8 mouse cellular contexts compared by ENCODE assay signal in genomic region chr15:62328920-62329319, GRCm38 (mm10).
A peak's percentile ranks its signal among the peaks of the same experiment; 100 is the strongest.
DNase-seq lines count a peak whose midpoint lies in the region; ATAC-seq and TF ChIP-seq lines count a peak whose summit lies in the region.

No protein-coding gene starts in this region.

- ATAC-seq in heart, embryonic 13.5 days (ENCODE audit: extremely low read depth, insufficient number of reproducible peaks, low FRiP score, low TSS enrichment) = no peak
- ATAC-seq in granulocyte monocyte progenitor cell, adult 5-6 weeks (replicated peaks; ENCODE audit: poor library complexity, severe bottlenecking) = no peak
- no peak for ATAC-seq in erythroid progenitor cell, adult 5-6 weeks (replicated peaks; ENCODE audit: low FRiP score, poor library complexity, severe bottlenecking)

- peaks cover 30% of the 10 kb centered on the region for H3K4me1 ChIP-seq in heart, embryonic 13.5 days

- no peaks in the 10 kb centered on the region for H3K79me2 ChIP-seq in myocyte (ENCODE audit: control insufficient read depth, insufficient read depth)

- no peak overlapping the region for H3ac ChIP-seq in myocyte (ENCODE audit: control insufficient read depth, insufficient read length)

- no peaks in the 10 kb centered on the region for H3K27me3 ChIP-seq in heart, embryonic 13.5 days (replicated peaks)
- H3K27me3 ChIP-seq in myocyte (ENCODE audit: control insufficient read depth, insufficient read depth, insufficient read length) = no peaks in the 10 kb centered on the region

- DNase-seq in heart, adult 11 months = peak; percentile 94
- no peak for DNase-seq in heart, postnatal 25 days (ENCODE audit: low spot score)
- peak; percentile 8 for DNase-seq in urinary bladder, postnatal 25 days (ENCODE audit: low spot score)
- no peak for DNase-seq in urinary bladder, adult 18-20 months (ENCODE audit: low spot score in 2 of 2)

- WGBS in heart, embryonic 13.5 days = 9% methylated on average over 3 of the region's 3 CpGs

- intact Hi-C loops in heart, postnatal 25 days (cut with DNase I) = no loop called here

- H3K27ac ChIP-seq in heart, embryonic 13.5 days (replicated peaks) = peak overlapping the region; percentile 82

- no peak overlapping the region for H3K9ac ChIP-seq in heart, embryonic 13.5 days

- peak overlapping the region; percentile 27 for H3K4me3 ChIP-seq in heart, embryonic 13.5 days
- no peak overlapping the region for H3K4me3 ChIP-seq in myocyte

- TF ChIP-seq POLR2A in myocyte (IDR thresholded peaks at IDR 0.05; ENCODE audit: insufficient read length, low read depth) = no peak

- peak overlapping the region; percentile 61 for H3K4me2 ChIP-seq in heart, embryonic 13.5 days
- H3K4me2 ChIP-seq in myocyte (ENCODE audit: low read depth) = peak overlapping the region; percentile 75

- no peaks in the 10 kb centered on the region for H3K36me3 ChIP-seq in heart, embryonic 13.5 days
- H3K36me3 ChIP-seq in myocyte (ENCODE audit: control insufficient read depth, insufficient read depth) = no peaks in the 10 kb centered on the region

- no peaks in the 10 kb centered on the region for H3K9me3 ChIP-seq in heart, embryonic 13.5 days

TF ChIP-seq in myocyte, 11 proteins besides CTCF, POLR2A, EP300 and RAD21:
- TF ChIP-seq MYOG (IDR thresholded peaks at IDR 0.05; ENCODE audit: control insufficient read depth in 1 of 3, insufficient read depth in 1 of 3, insufficient read length in 2 of 3, low read depth in 2 of 3) = peak in 1 of 3 experiments; percentile 20
- no peak for TF ChIP-seq TCF12 (IDR thresholded peaks at IDR 0.05; ENCODE audit: insufficient read depth, poor library complexity, severe bottlenecking)
- TF ChIP-seq REST (IDR thresholded peaks at IDR 0.05; ENCODE audit: insufficient read depth, insufficient read length) = no peak
- TF ChIP-seq CEBPB (IDR thresholded peaks at IDR 0.05; ENCODE audit: insufficient read depth, poor library complexity, severe bottlenecking) = no peak
- no peak for TF ChIP-seq E2F4 (IDR thresholded peaks at IDR 0.05; ENCODE audit: insufficient read depth)
- TF ChIP-seq MYOD1 (IDR thresholded peaks at IDR 0.05; ENCODE audit: control insufficient read depth in 1 of 3, insufficient read length in 2 of 3, low read depth in 2 of 3) = peak in 1 of 3 experiments; percentile 7

Comparison
In these comparisons a context has a peak if more than half of its experiments do, and no peak if none do; other contexts are left out.
1. DNase-seq: peak in heart, adult 11 months (single experiment) and urinary bladder, postnatal 25 days (single experiment); none in heart, postnatal 25 days (single experiment) and urinary bladder, adult 18-20 months (0 of 2).